ENCODE assay signal across 9 mouse cellular contexts in the genomic region with DNA sequence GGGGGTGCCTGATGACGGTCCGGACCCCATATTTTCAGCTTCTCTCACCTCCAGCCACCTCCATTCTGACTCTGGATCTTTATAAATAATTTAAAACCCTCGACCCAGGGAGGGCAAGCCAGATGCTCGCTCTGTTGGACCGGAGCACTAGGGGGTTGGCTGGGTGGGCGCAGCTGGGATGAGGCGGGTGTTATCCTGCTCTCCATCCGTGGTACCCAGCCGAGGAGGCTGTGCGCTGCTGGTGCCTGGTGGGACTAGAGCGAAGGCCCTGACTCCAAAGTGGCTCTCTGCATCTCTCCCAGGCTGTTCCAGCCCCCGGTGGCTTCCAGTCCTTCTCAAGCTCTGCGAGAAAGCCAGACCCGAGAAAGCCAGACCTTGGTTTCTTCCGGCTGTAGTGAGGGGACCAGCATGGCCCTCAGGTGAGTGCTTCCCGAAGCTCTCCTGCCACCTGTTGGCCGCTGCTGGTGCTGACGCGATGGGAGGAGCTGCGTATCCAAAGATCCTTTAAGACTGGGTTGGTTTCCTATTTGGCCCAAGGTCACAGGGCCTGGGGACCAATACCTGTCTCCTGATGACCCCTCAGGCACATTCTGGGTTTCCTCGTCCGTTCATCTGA.
DNase-seq lines count a peak whose midpoint lies in the region; ATAC-seq and TF ChIP-seq lines count a peak whose summit lies in the region.
"Had no signal": no experiment of that assay in that cellular context is flagged by ENCODE, and none has a peak within 500 bp of the region (broad histone marks: within the 10 kb centered on the region; RNA-seq: fewer than 3 reads in every experiment).

No protein-coding gene starts in this region.

- no peaks in the 10 kb centered on the region for H3K9me3 ChIP-seq in limb, embryonic 10.5 days (replicated peaks)
- H3K9me3 ChIP-seq in midbrain, embryonic 15.5 days = no peaks in the 10 kb centered on the region
- no peaks in the 10 kb centered on the region for H3K9me3 ChIP-seq in stomach, postnatal 0 days (ENCODE audit: control insufficient read depth, low read length)
- H3K9me3 ChIP-seq: G1E had no signal

- no peaks in the 10 kb centered on the region for H3K36me3 ChIP-seq in limb, embryonic 10.5 days
- H3K36me3 ChIP-seq in midbrain, embryonic 15.5 days (replicated peaks) = no peaks in the 10 kb centered on the region
- no peaks in the 10 kb centered on the region for H3K36me3 ChIP-seq in stomach, postnatal 0 days (ENCODE audit: control insufficient read depth, insufficient read depth, low read length)
- H3K36me3 ChIP-seq: G1E had no signal

- DNase-seq in heart, adult 18-20 months = peak; percentile 20 to 57
- DNase-seq in heart, adult 11 months = no peak
- DNase-seq in gastrocnemius, adult 2 months = peak; percentile 75
- peak; percentile 59 for DNase-seq in kidney, adult 11 months
- peak; percentile 88 for DNase-seq in limb, embryonic 10.5 days (ENCODE audit: low spot score)
- DNase-seq in stomach, postnatal 0 days (ENCODE audit: low spot score) = peak; percentile 91

- no peak for TF ChIP-seq EP300 in stomach, postnatal 0 days (optimal IDR thresholded peaks at IDR 0.05)

- H3K4me1 ChIP-seq in limb, embryonic 10.5 days = peaks cover 65% of the 10 kb centered on the region
- peaks cover 11% of the 10 kb centered on the region; the same call in 1 of the 2 replicates for H3K4me1 ChIP-seq in midbrain, embryonic 15.5 days
- 0 out of 2 replicates have a peak, but pooled peaks cover 2% of the 10 kb centered on the region for H3K4me1 ChIP-seq in stomach, postnatal 0 days (replicated peaks; ENCODE audit: control insufficient read depth, insufficient read depth)

- H3K27ac ChIP-seq in gastrocnemius, adult 2 months = no peak overlapping the region
- H3K27ac ChIP-seq in limb, embryonic 10.5 days = peak overlapping the region; percentile 89
- H3K27ac ChIP-seq in midbrain, embryonic 15.5 days = no peak overlapping the region
- H3K27ac ChIP-seq in stomach, postnatal 0 days (replicated peaks) = peak overlapping the region; percentile 88

- ATAC-seq in common myeloid progenitor, adult 5-6 weeks (replicated peaks; ENCODE audit: low read depth, poor library complexity, severe bottlenecking) = 0 out of 2 replicates have a peak, but pooled peaks have one; percentile 39
- peak; percentile 86 for ATAC-seq in midbrain, embryonic 15.5 days (replicated peaks)
- ATAC-seq in stomach, postnatal 0 days (ENCODE audit: low FRiP score, low TSS enrichment) = peak; percentile 80

- H3K4me2 ChIP-seq in midbrain, embryonic 15.5 days = peak overlapping the region; percentile 58
- H3K4me2 ChIP-seq in stomach, postnatal 0 days (replicated peaks; ENCODE audit: low read depth) = peak overlapping the region; percentile 74

- 0 out of 2 replicates have a peak overlapping the region, but pooled peaks have one; percentile 5 for H3K9ac ChIP-seq in midbrain, embryonic 15.5 days
- peak overlapping the region; percentile 70 for H3K9ac ChIP-seq in stomach, postnatal 0 days (ENCODE audit: low read length)

- H3K4me3 ChIP-seq in gastrocnemius, adult 2 months = no peak overlapping the region
- H3K4me3 ChIP-seq in limb, embryonic 10.5 days = peak overlapping the region; percentile 50
- H3K4me3 ChIP-seq in midbrain, embryonic 15.5 days = peak overlapping the region; percentile 30
- H3K4me3 ChIP-seq in stomach, postnatal 0 days (ENCODE audit: low read depth, low read length) = peak overlapping the region; percentile 35

- WGBS in limb, embryonic 10.5 days = 7% methylated on average over 22 of the region's 22 CpGs
- WGBS in midbrain, embryonic 15.5 days = 5% methylated on average over 22 of the region's 22 CpGs
- WGBS in stomach, postnatal 0 days = 8% methylated on average over 22 of the region's 22 CpGs

- intact Hi-C loops in gastrocnemius, adult 2 months (cut with DNase I) = loop anchor here (5.0 to 10.0 kb wide), 2 partner anchors 131 to 228 kb away; no protein-coding TSS in a partner anchor

- peak; percentile 80 for TF ChIP-seq CTCF in gastrocnemius, adult 2 months (IDR thresholded peaks at IDR 0.05)
- peak; percentile 96 for TF ChIP-seq CTCF in stomach, postnatal 0 days (IDR thresholded peaks at IDR 0.05; ENCODE audit: low read depth)

- H3K27me3 ChIP-seq in limb, embryonic 10.5 days (ENCODE audit: low read depth, poor library complexity, severe bottlenecking) = peaks cover 39% of the 10 kb centered on the region
- H3K27me3 ChIP-seq in midbrain, embryonic 15.5 days (replicated peaks) = peaks cover 35% of the 10 kb centered on the region
- no peaks in the 10 kb centered on the region for H3K27me3 ChIP-seq in stomach, postnatal 0 days (ENCODE audit: control insufficient read depth, insufficient read depth, low read length)

Comparison
In these comparisons a context has a peak if more than half of its experiments do, and no peak if none do; other contexts are left out.
1. H3K27ac ChIP-seq: peak in limb, embryonic 10.5 days (single experiment) and stomach, postnatal 0 days (single experiment); none in gastrocnemius, adult 2 months (single experiment) and midbrain, embryonic 15.5 days (single experiment).
2. Peak in every context shown above with its lines, with median percentiles within 50 percentile points of each other: ATAC-seq.